Mouse (Mus musculus): ENCODE results near the gene Rgn.

DNA sequence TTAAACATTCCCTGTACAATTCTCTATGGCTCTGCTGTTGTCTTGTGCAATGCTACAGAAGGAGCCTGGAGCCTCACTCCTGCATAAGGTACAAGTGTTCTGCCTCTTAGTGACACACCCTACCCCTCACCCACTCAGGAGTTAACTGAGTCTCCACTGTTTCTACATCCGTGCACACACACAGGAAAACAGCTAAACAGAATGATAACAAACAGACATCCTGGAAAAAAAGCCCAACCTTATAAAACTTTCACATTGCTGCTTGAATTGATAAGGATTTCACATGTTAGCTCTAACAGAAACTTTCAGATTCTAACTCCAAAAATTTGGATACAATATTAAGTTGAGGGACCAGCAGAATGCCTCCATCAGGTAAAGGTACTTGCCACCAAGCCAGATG, 17.0 kb upstream of the Rgn start:
- no peak for TF ChIP-seq CTCF (IDR thresholded peaks at IDR 0.05; ENCODE audit: borderline replicate concordance, insufficient read depth, low read length)
- no peak for TF ChIP-seq POLR2A (IDR thresholded peaks at IDR 0.05; ENCODE audit: low read depth, low read length)
